Mouse (Mus musculus) MEL (cell line): ENCODE data around the gene Adamts9. TPM values are rescaled to one million over a fixed set of nuclear protein-coding genes. Genes with fewer than 3 reads are reported as not detected.

Experiments used
- DNase-seq: peaks from one replicate; pipeline ENCODE4 v3.0.0; 2011; ENCODE audit warnings: low read depth, low spot score
- H3K27ac ChIP-seq: 2 replicates; pipeline ENCODE4 v1.5.1; 2012; ENCODE audit warnings: low read depth, mild to moderate bottlenecking, control low read depth, low read length, moderate library complexity; ENCODE audit not compliant: control insufficient read depth
- H3K27me3 ChIP-seq, 2 experiments: fragments of 150-350 bp in 1 of 2; sonication (generic) in 1 of 2; 2 replicates each; pipeline ENCODE4 v1.6.1; 2012; ENCODE audit warnings: low read length in 2 of 2, mild to moderate bottlenecking in 2 of 2, improper control_type of control experiment in 1 of 2, moderate library complexity in 1 of 2; ENCODE audit not compliant: insufficient read depth in 2 of 2, control insufficient read depth in 1 of 2
- H3K36me3 ChIP-seq, 2 experiments: 2 replicates each; pipeline ENCODE4 v1.6.1; 2012 to 2014; ENCODE audit warnings: low read length in 2 of 2, improper control_type of control experiment in 1 of 2, inconsistent platforms in 1 of 2, mild to moderate bottlenecking in 1 of 2; ENCODE audit not compliant: insufficient read depth in 2 of 2, control insufficient read depth in 1 of 2
- H3K4me1 ChIP-seq, 2 experiments: fragments of 150-350 bp in 1 of 2; sonication (generic) in 1 of 2; 2 replicates each; pipeline ENCODE4 v1.6.1; 2012; ENCODE audit warnings: low read length in 2 of 2, improper control_type of control experiment in 1 of 2, mild to moderate bottlenecking in 1 of 2; ENCODE audit not compliant: insufficient read depth in 2 of 2, control insufficient read depth in 1 of 2
- H3K4me3 ChIP-seq, 2 experiments: fragments of 150-350 bp in 1 of 2; sonication (generic) in 1 of 2; 2 replicates each; pipeline ENCODE4 v1.5.1; 2012; ENCODE audit warnings: low read depth in 2 of 2, low read length in 2 of 2, mild to moderate bottlenecking in 2 of 2, moderate library complexity in 2 of 2, control low read depth in 1 of 2, improper control_type of control experiment in 1 of 2; ENCODE audit not compliant: control insufficient read depth in 1 of 2, insufficient read depth in 1 of 2
- H3K79me2 ChIP-seq: 2 replicates; pipeline ENCODE4 v1.6.1; 2012; ENCODE audit warnings: mild to moderate bottlenecking, low read length, moderate library complexity; ENCODE audit not compliant: control insufficient read depth, poor library complexity, insufficient read depth
- H3K9ac ChIP-seq: 2 replicates; pipeline ENCODE4 v1.6.1; 2012; ENCODE audit warnings: low read depth, mild to moderate bottlenecking, control low read depth, low read length, moderate library complexity; ENCODE audit not compliant: control insufficient read depth, poor library complexity, severe bottlenecking
- H3K9me3 ChIP-seq: fragments of 150-350 bp; sonication (generic); replicated peaks from 2 replicates; pipeline ENCODE4 v1.6.1; 2012; ENCODE audit warnings: mild to moderate bottlenecking, low read length, improper control_type of control experiment, moderate library complexity; ENCODE audit not compliant: insufficient read depth
- CTCF ChIP-seq, 3 experiments: IDR thresholded peaks in 2 of 3; conservative IDR thresholded peaks in 1 of 3; 2 replicates each; pipeline ENCODE4 v1.5.1; 2011 to 2012; ENCODE audit warnings: low read length in 3 of 3, low read depth in 2 of 3, mild to moderate bottlenecking in 2 of 3, improper control_type of control experiment in 1 of 3, inconsistent platforms in 1 of 3, mixed read lengths in 1 of 3, moderate library complexity in 1 of 3; ENCODE audit not compliant: control insufficient read depth in 1 of 3, insufficient read depth in 1 of 3, poor library complexity in 1 of 3, severe bottlenecking in 1 of 3
- E2F4 ChIP-seq: IDR thresholded peaks from 2 replicates; pipeline ENCODE4 v1.6.1; 2011; ENCODE audit warnings: low read depth, low read length, improper control_type of control experiment, borderline replicate concordance
- GABPA ChIP-seq: IDR thresholded peaks from 2 replicates; pipeline ENCODE4 v1.6.1; 2012; ENCODE audit warnings: low read depth, mild to moderate bottlenecking, inconsistent platforms, low read length, improper control_type of control experiment, moderate library complexity
- KAT2A ChIP-seq: conservative IDR thresholded peaks from 2 replicates; pipeline ENCODE4 v1.6.1; 2012; ENCODE audit warnings: low read depth, low read length, improper control_type of control experiment, inconsistent platforms
- MAX ChIP-seq: IDR thresholded peaks from 2 replicates; pipeline ENCODE4 v1.6.1; 2011; ENCODE audit warnings: low read length, improper control_type of control experiment
- MAZ ChIP-seq: IDR thresholded peaks from 2 replicates; pipeline ENCODE4 v1.6.1; 2012; ENCODE audit warnings: low read depth, mild to moderate bottlenecking, inconsistent platforms, low read length, improper control_type of control experiment
- MEF2A ChIP-seq: IDR thresholded peaks from 2 replicates; pipeline ENCODE4 v1.6.1; 2014; ENCODE audit warnings: low read depth, mild to moderate bottlenecking, inconsistent platforms, low read length, improper control_type of control experiment; ENCODE audit not compliant: poor library complexity, insufficient replicate concordance, severe bottlenecking; ENCODE audit errors: extremely low read depth
- NRF1 ChIP-seq: IDR thresholded peaks from 2 replicates; pipeline ENCODE4 v1.6.1; 2014; ENCODE audit warnings: low read depth, mild to moderate bottlenecking, inconsistent platforms, low read length, improper control_type of control experiment, moderate library complexity; ENCODE audit not compliant: poor library complexity, insufficient read depth, severe bottlenecking
- POLR2A ChIP-seq, 2 experiments: IDR thresholded peaks; 2 replicates each; pipeline ENCODE4 v1.6.1; 2011 to 2012; ENCODE audit warnings: low read length in 2 of 2, mild to moderate bottlenecking in 2 of 2, control low read depth in 1 of 2, improper control_type of control experiment in 1 of 2, low read depth in 1 of 2, moderate library complexity in 1 of 2; ENCODE audit not compliant: control insufficient read depth in 1 of 2, insufficient read depth in 1 of 2, poor library complexity in 1 of 2
- POLR2AphosphoS2 ChIP-seq: IDR thresholded peaks from 2 replicates; pipeline ENCODE4 v1.6.1; 2011; ENCODE audit warnings: low read length, improper control_type of control experiment
- POLR2AphosphoS5 ChIP-seq: IDR thresholded peaks from 2 replicates; pipeline ENCODE4 v1.6.1; 2012; ENCODE audit warnings: low read depth, borderline replicate concordance, mild to moderate bottlenecking, inconsistent platforms, low read length, moderate library complexity, mixed read lengths
- SMC3 ChIP-seq: IDR thresholded peaks from 2 replicates; pipeline ENCODE4 v1.6.1; 2011; ENCODE audit warnings: low read depth, low read length, improper control_type of control experiment
- TCF12 ChIP-seq: IDR thresholded peaks from 2 replicates; pipeline ENCODE4 v1.6.1; 2014; ENCODE audit warnings: low read depth, mild to moderate bottlenecking, inconsistent platforms, low read length, improper control_type of control experiment, moderate library complexity
- polyA plus RNA-seq, 2 experiments: library from polyadenylated mRNA; stranded (reverse) in 1 of 2; unstranded in 1 of 2; fragments of >175 nt in 1 of 2; fragments of >200 nt in 1 of 2; gene quantifications; 2 replicates each; pipeline versions ENCODE4 v1.2.1 to v1.2.4; 2012; ENCODE audit warnings: low replicate concordance in 2 of 2, low read depth in 1 of 2; ENCODE audit not compliant: insufficient read length in 2 of 2, insufficient read depth in 1 of 2, missing spikeins in 1 of 2
- total RNA-seq: library from RNA; depleted of rRNA; stranded (reverse); fragments of 300-350 nt; gene quantifications from 2 replicates; pipeline ENCODE4 v1.2.3, GENCODE M21; 2012

The Adamts9 gene
- total and polyA plus RNA-seq, 3 experiments, result not detected

DNA sequence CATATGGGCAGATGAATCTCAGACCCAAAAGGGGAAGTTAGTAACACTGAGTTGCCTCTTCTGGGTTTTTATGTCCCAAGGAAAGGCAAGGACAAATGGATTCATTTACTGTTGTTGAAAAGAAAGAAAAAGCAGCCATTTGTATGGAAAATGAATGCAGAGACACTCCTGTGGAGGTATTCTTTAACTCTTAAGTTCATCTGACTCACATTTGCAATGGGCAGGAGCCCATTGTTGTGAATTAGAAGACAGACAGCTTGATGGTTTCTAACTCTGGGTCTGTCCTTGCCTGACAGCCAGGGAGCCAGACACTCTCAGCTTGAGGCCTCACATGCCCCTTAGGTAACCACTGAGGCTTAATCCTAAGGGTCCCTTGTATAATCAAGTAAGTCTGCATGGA, 131.7 kb downstream of the Adamts9 start:
- Histone ChIP-seq H3K9ac (no peak overlapping the region), H3K4me1 (no peaks in the 10 kb centered on the region), H3K79me2 (no peaks in the 10 kb centered on the region), H3K36me3 (no peaks in the 10 kb centered on the region), H3K4me3 (no peak overlapping the region), H3K27me3 (no peaks in the 10 kb centered on the region), H3K9me3 (no peaks in the 10 kb centered on the region), H3K27ac (no peak overlapping the region)
- no peak for DNase-seq
- no peak for TF ChIP-seq MAX
- TF ChIP-seq E2F4, result no peak
- TF ChIP-seq KAT2A, result no peak
- TF ChIP-seq POLR2AphosphoS5, result no peak
- no peak for TF ChIP-seq POLR2AphosphoS2

DNA sequence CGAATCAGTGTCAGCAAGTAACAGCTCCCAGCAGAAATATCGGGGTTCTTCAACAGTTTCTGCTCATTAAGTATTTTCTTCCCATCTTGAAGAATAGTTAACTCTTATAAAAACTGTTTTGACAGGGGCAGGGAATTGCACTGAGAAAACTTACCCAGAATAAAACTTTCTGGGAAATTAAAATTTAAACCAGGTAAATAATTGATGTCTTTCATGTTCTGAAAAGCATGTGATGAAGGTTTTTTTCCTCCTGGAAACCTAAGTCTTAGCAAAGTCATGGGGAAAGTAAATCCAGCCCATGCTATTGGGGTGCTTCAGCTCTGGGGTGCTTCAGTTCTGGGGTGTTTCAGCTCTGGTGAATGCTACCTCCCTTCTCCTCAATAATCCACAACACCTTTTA, 132.7 kb downstream of the Adamts9 start:
- no peaks in the 10 kb centered on the region for H3K79me2 ChIP-seq
- H3K27me3 ChIP-seq, result no peaks in the 10 kb centered on the region
- H3K9ac ChIP-seq, result no peak overlapping the region
- H3K36me3 ChIP-seq, result no peaks in the 10 kb centered on the region
- no peak for TF ChIP-seq POLR2AphosphoS2
- no peak for TF ChIP-seq NRF1
- TF ChIP-seq GABPA, result no peak
- TF ChIP-seq CTCF (IDR thresholded peaks at IDR 0.05 in 2 of 3, conservative IDR thresholded peaks at IDR 0.05 in 1 of 3; ENCODE audit: control insufficient read depth in 1 of 3, insufficient read depth in 1 of 3, low read depth in 2 of 3, low read length in 3 of 3, poor library complexity in 1 of 3, severe bottlenecking in 1 of 3), result no peak
- no peak for TF ChIP-seq MEF2A
- TF ChIP-seq SMC3, result no peak
- no peak for TF ChIP-seq MAZ
- no peak for TF ChIP-seq POLR2A (IDR thresholded peaks at IDR 0.05; ENCODE audit: control insufficient read depth in 1 of 2, insufficient read depth in 1 of 2, low read depth in 1 of 2, low read length in 2 of 2, poor library complexity in 1 of 2)
- TF ChIP-seq TCF12, result no peak
- no peaks in the 10 kb centered on the region for H3K4me1 ChIP-seq
- H3K9me3 ChIP-seq, result no peaks in the 10 kb centered on the region
- DNase-seq, result no peak
- H3K27ac ChIP-seq, result no peak overlapping the region
- H3K4me3 ChIP-seq, result no peak overlapping the region

DNA sequence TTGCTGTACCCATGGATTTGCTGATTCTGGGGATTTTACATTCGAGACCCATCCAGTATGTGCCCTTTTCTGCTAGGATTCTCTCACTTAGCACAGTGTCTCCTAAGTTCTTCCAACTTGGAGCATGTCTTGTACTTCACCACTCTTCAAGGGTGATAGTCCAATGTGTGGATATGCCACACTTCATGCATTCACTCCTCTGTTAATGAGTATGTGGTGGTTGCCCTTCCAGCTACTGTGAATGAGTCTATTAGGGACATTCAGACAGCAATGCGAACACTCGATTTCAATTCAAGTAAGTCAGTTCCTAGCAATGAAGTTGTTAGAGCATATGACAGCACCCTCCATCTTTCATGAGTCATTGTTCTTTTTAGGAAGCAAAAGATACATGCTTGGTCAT, 133.5 kb downstream of the Adamts9 start:
- TF ChIP-seq KAT2A (no peak), MAZ (no peak)
- TF ChIP-seq, all 39 proteins: peak for 0
- no peaks in the 10 kb centered on the region for H3K79me2 ChIP-seq
- H3K9me3 ChIP-seq, result no peaks in the 10 kb centered on the region
- no peak overlapping the region for H3K4me3 ChIP-seq
- H3K27ac ChIP-seq, result no peak overlapping the region
- DNase-seq, result no peak
- H3K9ac ChIP-seq, result no peak overlapping the region
- H3K27me3 ChIP-seq, result no peaks in the 10 kb centered on the region
- no peaks in the 10 kb centered on the region for H3K4me1 ChIP-seq
- no peaks in the 10 kb centered on the region for H3K36me3 ChIP-seq
